Mouse (Mus musculus) myocyte (in vitro differentiated cells): ENCODE results near the gene Wdr61. TPM values are rescaled to one million over a fixed set of nuclear protein-coding genes. Genes with fewer than 3 reads are reported as not detected.

Source experiments
- H3K27me3 ChIP-seq: one replicate; pipeline ENCODE4 v1.6.1; 2011; ENCODE audit not compliant: control insufficient read depth, insufficient read depth, insufficient read length
- H3K36me3 ChIP-seq: one replicate; pipeline ENCODE4 v1.6.1; 2011; ENCODE audit not compliant: control insufficient read depth, insufficient read depth
- H3K4me2 ChIP-seq: one replicate; pipeline ENCODE4 v1.6.1; 2011; ENCODE audit warnings: low read depth, control low read depth
- H3K4me3 ChIP-seq: one replicate; pipeline ENCODE4 v1.5.1; 2011; ENCODE audit warnings: mild to moderate bottlenecking, control low read depth, moderate library complexity
- H3K79me2 ChIP-seq: one replicate; pipeline ENCODE4 v1.6.1; 2011; ENCODE audit not compliant: control insufficient read depth, insufficient read depth
- H3ac ChIP-seq: one replicate; pipeline ENCODE4 v1.6.1; 2011; ENCODE audit not compliant: control insufficient read depth, insufficient read length
- CEBPB ChIP-seq: IDR thresholded peaks from 2 replicates; pipeline ENCODE4 v1.6.1; 2011; ENCODE audit warnings: mild to moderate bottlenecking, moderate library complexity; ENCODE audit not compliant: poor library complexity, insufficient read depth, severe bottlenecking
- E2F4 ChIP-seq: IDR thresholded peaks from one replicate; pipeline ENCODE4 v1.6.1; 2011; ENCODE audit warnings: mild to moderate bottlenecking, control low read depth, moderate library complexity; ENCODE audit not compliant: insufficient read depth
- MAX ChIP-seq: IDR thresholded peaks from one replicate; pipeline ENCODE4 v1.6.1; 2011; ENCODE audit warnings: low read depth, mild to moderate bottlenecking, control low read depth
- MYOD1 ChIP-seq, 3 experiments: IDR thresholded peaks; one replicate each; pipeline ENCODE4 v1.6.1; 2011; ENCODE audit warnings: control low read depth in 2 of 3, low read depth in 2 of 3, mild to moderate bottlenecking in 2 of 3, moderate library complexity in 1 of 3; ENCODE audit not compliant: insufficient read length in 2 of 3, control insufficient read depth in 1 of 3
- MYOG ChIP-seq, 3 experiments: IDR thresholded peaks; one replicate each; pipeline ENCODE4 v1.6.1; 2011; ENCODE audit warnings: control low read depth in 2 of 3, low read depth in 2 of 3, mild to moderate bottlenecking in 2 of 3; ENCODE audit not compliant: insufficient read length in 2 of 3, control insufficient read depth in 1 of 3, insufficient read depth in 1 of 3
- POLR2A ChIP-seq: IDR thresholded peaks from one replicate; pipeline ENCODE4 v1.6.1; 2011; ENCODE audit warnings: low read depth, mild to moderate bottlenecking, control low read depth, moderate library complexity; ENCODE audit not compliant: insufficient read length
- POLR2AphosphoS2 ChIP-seq: IDR thresholded peaks from one replicate; pipeline ENCODE4 v1.6.1; 2011; ENCODE audit warnings: low read depth, control low read depth; ENCODE audit not compliant: insufficient read length
- REST ChIP-seq: IDR thresholded peaks from one replicate; pipeline ENCODE4 v1.6.1; 2011; ENCODE audit warnings: mild to moderate bottlenecking, control low read depth, moderate library complexity; ENCODE audit not compliant: insufficient read depth, insufficient read length
- SRF ChIP-seq: IDR thresholded peaks from one replicate; pipeline ENCODE4 v1.6.1; 2011; ENCODE audit warnings: low read depth; ENCODE audit not compliant: control insufficient read depth, insufficient read length
- TCF12 ChIP-seq: IDR thresholded peaks from one replicate; pipeline ENCODE4 v1.6.1; 2011; ENCODE audit warnings: mild to moderate bottlenecking, control low read depth; ENCODE audit not compliant: poor library complexity, insufficient read depth, severe bottlenecking
- TCF3 ChIP-seq: IDR thresholded peaks from one replicate; pipeline ENCODE4 v1.6.1; 2011; ENCODE audit warnings: low read depth, control low read depth; ENCODE audit not compliant: insufficient read length
- USF1 ChIP-seq: IDR thresholded peaks from one replicate; pipeline ENCODE4 v1.6.1; 2011; ENCODE audit warnings: low read depth, mild to moderate bottlenecking, control low read depth, moderate library complexity
- polyA plus RNA-seq: library from polyadenylated mRNA; unstranded; fragments of >200 nt; fragmentation: generic; extraction: Trizol; gene quantifications from one replicate; pipeline ENCODE4 v1.2.1, GENCODE M21; 2012; ENCODE audit warnings: missing spikeins

The Wdr61 gene
- polyA plus RNA-seq, 1 experiment: 41.7 TPM

GRCm38 (mm10) chr9:54671962-54672361 is 62.4 kb downstream of the Wdr61 start:
- TF ChIP-seq SRF (no peak), MYOD1 (IDR thresholded peaks at IDR 0.05; ENCODE audit: control insufficient read depth in 1 of 3, insufficient read length in 2 of 3, low read depth in 2 of 3) (no peak), POLR2AphosphoS2 (no peak), TCF3 (no peak), E2F4 (no peak), MAX (no peak), TCF12 (no peak), CEBPB (no peak), USF1 (no peak), POLR2A (no peak), MYOG (IDR thresholded peaks at IDR 0.05; ENCODE audit: control insufficient read depth in 1 of 3, insufficient read depth in 1 of 3, insufficient read length in 2 of 3, low read depth in 2 of 3) (no peak), REST (no peak)
- Histone ChIP-seq H3K27me3 (no peaks in the 10 kb centered on the region), H3K79me2 (no peaks in the 10 kb centered on the region), H3ac (no peak overlapping the region), H3K4me3 (no peak overlapping the region), H3K36me3 (no peaks in the 10 kb centered on the region), H3K4me2 (no peak overlapping the region)

GRCm38 (mm10) chr9:54668455-54668854 is 65.9 kb downstream of the Wdr61 start:
- Histone ChIP-seq H3K27me3 (no peaks in the 10 kb centered on the region), H3ac (no peak overlapping the region), H3K4me3 (no peak overlapping the region), H3K36me3 (no peaks in the 10 kb centered on the region), H3K79me2 (no peaks in the 10 kb centered on the region), H3K4me2 (no peak overlapping the region)
- no peak for TF ChIP-seq MAX
- TF ChIP-seq POLR2AphosphoS2: no peak
- TF ChIP-seq POLR2A: no peak

DNA sequence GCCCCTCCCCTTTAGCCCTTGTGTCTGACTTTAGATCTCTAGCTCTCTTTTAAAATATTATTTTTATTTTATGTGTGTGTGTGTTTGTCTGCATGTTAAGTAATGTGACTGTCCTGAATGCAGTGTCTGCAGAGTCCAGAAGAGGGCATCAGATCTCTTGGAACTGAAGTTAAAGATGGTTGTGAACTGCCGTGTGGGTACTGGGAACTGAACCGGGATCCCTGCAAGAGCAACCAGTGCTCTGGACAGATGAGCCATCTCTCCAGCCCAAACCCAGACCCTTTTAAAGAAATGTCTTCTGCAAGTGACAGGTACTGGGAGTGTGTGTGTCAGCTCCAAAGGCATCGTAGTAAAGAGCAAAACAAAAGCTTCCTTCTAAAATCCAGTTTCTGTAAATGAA is 68.2 kb downstream of the Wdr61 start:
- Histone ChIP-seq H3K4me3 (no peak overlapping the region), H3K36me3 (no peaks in the 10 kb centered on the region), H3K79me2 (no peaks in the 10 kb centered on the region), H3ac (no peak overlapping the region), H3K27me3 (no peaks in the 10 kb centered on the region), H3K4me2 (no peak overlapping the region)
- no peak for TF ChIP-seq USF1
- no peak for TF ChIP-seq TCF12

Other genes with a start within 250 kb of the Wdr61 start
- 0.22 TPM for gene Dmxl2, start 232.9 kb downstream of the Wdr61 start, polyA plus RNA-seq
- not detected for gene Sh2d7, start 195.5 kb downstream of the Wdr61 start, polyA plus RNA-seq
- gene Cib2, start 174.3 kb downstream of the Wdr61 start, polyA plus RNA-seq: 1.3 TPM
- 88.5 TPM for gene Idh3a, start 148.2 kb downstream of the Wdr61 start, polyA plus RNA-seq
- gene Acsbg1, start 72.6 kb downstream of the Wdr61 start, polyA plus RNA-seq: 48.0 TPM
- 11.7 TPM for gene Dnaja4, start 35.6 kb downstream of the Wdr61 start, polyA plus RNA-seq
- gene Crabp1, start 30.2 kb upstream of the Wdr61 start, polyA plus RNA-seq: 0.13 TPM
- 9.4 TPM for gene Ireb2, start 129.3 kb upstream of the Wdr61 start, polyA plus RNA-seq
- 0.04 TPM for gene Hykk, start 182.8 kb upstream of the Wdr61 start, polyA plus RNA-seq
- gene Psma4, start 216.3 kb upstream of the Wdr61 start, polyA plus RNA-seq: 166 TPM
- gene AY074887, start 216.5 kb upstream of the Wdr61 start, polyA plus RNA-seq: 0.08 TPM
- gene Chrna5, start 246.4 kb upstream of the Wdr61 start, polyA plus RNA-seq: not detected